Mouse (Mus musculus): ENCODE measurements around the gene Tnpo3.

GRCm38 (mm10) chr6:29639580-29640419 lies 30.1 kb upstream of the Tnpo3 start:
- TF ChIP-seq GATA1 (IDR thresholded peaks at IDR 0.05; ENCODE audit: low read length) (no peak), TAL1 (IDR thresholded peaks at IDR 0.05; ENCODE audit: low read length) (no peak)
